Mouse (Mus musculus) heart, postnatal 0 days (tissue): Measurements from ENCODE around the gene 6430548M08Rik.

Experiments
- CTCF ChIP-seq: IDR thresholded peaks from 2 replicates; pipeline ENCODE4 v1.5.1; 2016; ENCODE audit warnings: antibody characterized with exemption, control low read depth, low read depth
- EP300 ChIP-seq: IDR thresholded peaks from 2 replicates; pipeline ENCODE4 v1.6.1; 2016; ENCODE audit warnings: antibody characterized with exemption, low read depth

- TF ChIP-seq CTCF (no peak), EP300 (no peak)
These were observed 76.3 kb downstream of the 6430548M08Rik start for GRCm38 (mm10) chr8:120190107-120190809.
